Mouse (Mus musculus): ENCODE measurements around the gene C1qtnf1. TPM values are rescaled to one million over a fixed set of nuclear protein-coding genes. Genes with fewer than 3 reads are reported as not detected.

C1qtnf1 gene
- polyA plus RNA-seq, 1 experiment: 10.5 TPM

- H3K27ac ChIP-seq (ENCODE audit: insufficient read depth, low read length): no peak overlapping the region
- H3K4me1 ChIP-seq (ENCODE audit: control insufficient read depth, insufficient read depth, insufficient read length): no peaks in the 10 kb centered on the region; the same call in 1 of the 2 replicates
- H3K27me3 ChIP-seq (ENCODE audit: control insufficient read depth, insufficient read depth, low read length): no peaks in the 10 kb centered on the region
- DNase-seq (ENCODE audit: low read depth in 1 of 2, low spot score in 2 of 2): no peak
- WGBS: 73% methylated on average over 5 of the region's 5 CpGs
- H3K36me3 ChIP-seq (ENCODE audit: control insufficient read depth, insufficient read depth, low read length): no peaks in the 10 kb centered on the region
- TF ChIP-seq CTCF (IDR thresholded peaks at IDR 0.05; ENCODE audit: extremely low read depth, insufficient read depth, insufficient read length, insufficient replicate concordance) (no peak), POLR2A (IDR thresholded peaks at IDR 0.05; ENCODE audit: low read depth, low read length) (no peak)
- no peak overlapping the region for H3K4me3 ChIP-seq (ENCODE audit: extremely low read depth, insufficient read depth, insufficient read length)
Measured at GRCm38 (mm10) chr11:118426765-118427164, 1.2 kb upstream of the C1qtnf1 start.

- Histone ChIP-seq H3K4me3 (ENCODE audit: extremely low read depth, insufficient read depth, insufficient read length) (no peak overlapping the region), H3K36me3 (ENCODE audit: control insufficient read depth, insufficient read depth, low read length) (no peaks in the 10 kb centered on the region), H3K27ac (ENCODE audit: insufficient read depth, low read length) (no peak overlapping the region), H3K4me1 (ENCODE audit: control insufficient read depth, insufficient read depth, insufficient read length) (no peaks in the 10 kb centered on the region; the same call in 1 of the 2 replicates), H3K27me3 (ENCODE audit: control insufficient read depth, insufficient read depth, low read length) (no peaks in the 10 kb centered on the region)
- WGBS: 42% methylated on average over 3 of the region's 3 CpGs
- no peak for DNase-seq (ENCODE audit: low read depth in 1 of 2, low spot score in 2 of 2)
- TF ChIP-seq POLR2A (IDR thresholded peaks at IDR 0.05; ENCODE audit: low read depth, low read length): no peak
- TF ChIP-seq CTCF (IDR thresholded peaks at IDR 0.05; ENCODE audit: extremely low read depth, insufficient read depth, insufficient read length, insufficient replicate concordance): no peak
Measured at GRCm38 (mm10) chr11:118427266-118427779, 680 bp upstream of the C1qtnf1 start.

GRCm38 (mm10) chr11:118428460-118428868 lies 461 bp downstream of the C1qtnf1 start:
- H3K27me3 ChIP-seq (ENCODE audit: control insufficient read depth, insufficient read depth, low read length): no peaks in the 10 kb centered on the region
- WGBS: 9% methylated on average over 11 of the region's 11 CpGs
- H3K4me1 ChIP-seq (ENCODE audit: control insufficient read depth, insufficient read depth, insufficient read length): no peaks in the 10 kb centered on the region; the same call in 1 of the 2 replicates
- peak overlapping the region; percentile 19; the same call in 1 of the 2 replicates for H3K4me3 ChIP-seq (ENCODE audit: extremely low read depth, insufficient read depth, insufficient read length)
- H3K36me3 ChIP-seq (ENCODE audit: control insufficient read depth, insufficient read depth, low read length): no peaks in the 10 kb centered on the region
- H3K27ac ChIP-seq (ENCODE audit: insufficient read depth, low read length): peak overlapping the region; percentile 37
- TF ChIP-seq CTCF (IDR thresholded peaks at IDR 0.05; ENCODE audit: extremely low read depth, insufficient read depth, insufficient read length, insufficient replicate concordance): no peak
- no peak for TF ChIP-seq POLR2A (IDR thresholded peaks at IDR 0.05; ENCODE audit: low read depth, low read length)
- no peak for DNase-seq (ENCODE audit: low read depth in 1 of 2, low spot score in 2 of 2)

GRCm38 (mm10) chr11:118428944-118429709 lies 1.1 kb downstream of the C1qtnf1 start:
- no peak for TF ChIP-seq POLR2A (IDR thresholded peaks at IDR 0.05; ENCODE audit: low read depth, low read length)
- TF ChIP-seq CTCF (IDR thresholded peaks at IDR 0.05; ENCODE audit: extremely low read depth, insufficient read depth, insufficient read length, insufficient replicate concordance): no peak
- H3K4me3 ChIP-seq (ENCODE audit: extremely low read depth, insufficient read depth, insufficient read length): peak overlapping the region; percentile 2; the same call in 1 of the 2 replicates
- 73% methylated on average over 8 of the region's 8 CpGs for WGBS
- DNase-seq (ENCODE audit: low read depth in 1 of 2, low spot score in 2 of 2): no peak
- H3K4me1 ChIP-seq (ENCODE audit: control insufficient read depth, insufficient read depth, insufficient read length): no peaks in the 10 kb centered on the region; the same call in 1 of the 2 replicates
- no peaks in the 10 kb centered on the region for H3K36me3 ChIP-seq (ENCODE audit: control insufficient read depth, insufficient read depth, low read length)
- H3K27me3 ChIP-seq (ENCODE audit: control insufficient read depth, insufficient read depth, low read length): no peaks in the 10 kb centered on the region
- peak overlapping the region; percentile 40 for H3K27ac ChIP-seq (ENCODE audit: insufficient read depth, low read length)

GRCm38 (mm10) chr11:118430291-118430885 lies 2.4 kb downstream of the C1qtnf1 start:
- Histone ChIP-seq H3K27ac (ENCODE audit: insufficient read depth, low read length) (peak overlapping the region; percentile 42; the same call in 1 of the 2 replicates), H3K4me3 (ENCODE audit: extremely low read depth, insufficient read depth, insufficient read length) (no peak overlapping the region), H3K27me3 (ENCODE audit: control insufficient read depth, insufficient read depth, low read length) (no peaks in the 10 kb centered on the region), H3K36me3 (ENCODE audit: control insufficient read depth, insufficient read depth, low read length) (no peaks in the 10 kb centered on the region), H3K4me1 (ENCODE audit: control insufficient read depth, insufficient read depth, insufficient read length) (no peaks in the 10 kb centered on the region; the same call in 1 of the 2 replicates)
- DNase-seq (ENCODE audit: low read depth in 1 of 2, low spot score in 2 of 2): no peak
- TF ChIP-seq POLR2A (IDR thresholded peaks at IDR 0.05; ENCODE audit: low read depth, low read length) (no peak), CTCF (IDR thresholded peaks at IDR 0.05; ENCODE audit: extremely low read depth, insufficient read depth, insufficient read length, insufficient replicate concordance) (no peak)
- WGBS: 72% methylated on average over 4 of the region's 4 CpGs

- Histone ChIP-seq H3K27me3 (ENCODE audit: control insufficient read depth, insufficient read depth, low read length) (no peaks in the 10 kb centered on the region), H3K4me1 (ENCODE audit: control insufficient read depth, insufficient read depth, insufficient read length) (no peaks in the 10 kb centered on the region; the same call in 1 of the 2 replicates), H3K36me3 (ENCODE audit: control insufficient read depth, insufficient read depth, low read length) (no peaks in the 10 kb centered on the region), H3K27ac (ENCODE audit: insufficient read depth, low read length) (peak overlapping the region; percentile 8; the same call in 1 of the 2 replicates), H3K4me3 (ENCODE audit: extremely low read depth, insufficient read depth, insufficient read length) (no peak overlapping the region)
- no peak for DNase-seq (ENCODE audit: low read depth in 1 of 2, low spot score in 2 of 2)
- TF ChIP-seq CTCF (IDR thresholded peaks at IDR 0.05; ENCODE audit: extremely low read depth, insufficient read depth, insufficient read length, insufficient replicate concordance): no peak
- no peak for TF ChIP-seq POLR2A (IDR thresholded peaks at IDR 0.05; ENCODE audit: low read depth, low read length)
- 85% methylated on average over 16 of the region's 16 CpGs for WGBS
Measured at GRCm38 (mm10) chr11:118431100-118431948, 3.3 kb downstream of the C1qtnf1 start.

Measured in spleen, adult 2 months (tissue).